ENCODE assay signal across 8 mouse cellular contexts in the genomic region with DNA sequence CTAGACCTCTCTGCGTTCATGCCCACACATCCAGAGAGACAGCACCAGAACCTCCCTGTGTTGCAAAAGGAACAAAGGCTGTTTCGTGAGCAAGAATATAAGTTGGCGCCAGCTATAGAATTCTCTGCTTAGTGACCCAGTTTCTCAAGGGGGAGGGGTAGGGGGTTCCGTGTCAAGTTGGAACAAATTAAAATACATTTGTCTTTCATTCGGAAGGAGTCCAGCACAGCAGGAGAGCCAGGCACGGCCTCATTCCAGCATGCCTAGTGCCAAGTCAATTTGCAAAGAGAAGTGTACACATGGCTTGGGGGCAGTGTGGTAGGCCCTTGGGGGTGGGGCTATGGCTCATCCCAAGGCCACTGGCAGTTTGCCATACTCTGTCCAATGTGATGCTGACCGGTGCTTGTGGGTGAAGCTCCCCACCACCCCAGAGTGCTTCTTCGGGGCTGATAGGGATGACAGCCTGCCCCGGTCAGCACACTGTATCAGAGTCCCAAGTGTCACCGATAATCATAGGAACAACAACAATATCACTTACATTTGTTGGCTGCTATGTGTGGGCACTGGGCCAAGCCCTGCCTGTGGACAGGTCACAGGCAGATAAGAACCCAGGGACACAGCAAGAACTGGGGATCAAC. TPM values are rescaled to one million over a fixed set of nuclear protein-coding genes. Genes with fewer than 3 reads are reported as not detected.
A peak's percentile ranks its signal among the peaks of the same experiment; 100 is the strongest.
DNase-seq lines count a peak whose midpoint lies in the region; ATAC-seq lines count a peak whose summit lies in the region.

No protein-coding gene starts in this region.

- H3K27me3 ChIP-seq in midbrain, embryonic 14.5 days (ENCODE audit: control insufficient read depth, insufficient read depth, low read length): no peaks in the 10 kb centered on the region
- no peaks in the 10 kb centered on the region for H3K27me3 ChIP-seq in midbrain, embryonic 15.5 days (replicated peaks)
- H3K27me3 ChIP-seq in heart, embryonic 14.5 days (ENCODE audit: control insufficient read depth, insufficient read depth, low read length): peaks cover 14% of the 10 kb centered on the region; the same call in 1 of the 2 replicates

- DNase-seq in midbrain, embryonic 14.5 days: peak; percentile 61
- DNase-seq in cerebellum, adult 9-10 months: peak; percentile 100
- DNase-seq in left cerebral cortex, postnatal 10 days (ENCODE audit: extremely low spot score in 1 of 2, low spot score in 2 of 2): peak; percentile 55 to 74
- DNase-seq in right cerebral cortex, postnatal 10 days (ENCODE audit: low spot score in 2 of 2): peak; percentile 76 to 81
- DNase-seq in thymus, postnatal 4 days: no peak
- no peak for DNase-seq in kidney, adult 8-10 months

- 38% methylated on average over 10 of the region's 10 CpGs for WGBS in midbrain, embryonic 14.5 days
- 43% methylated on average over 10 of the region's 10 CpGs for WGBS in midbrain, embryonic 15.5 days
- WGBS in heart, embryonic 14.5 days: 32% methylated on average over 10 of the region's 10 CpGs

- H3K27ac ChIP-seq in midbrain, embryonic 14.5 days (replicated peaks; ENCODE audit: low read depth, low read length): peak overlapping the region; percentile 57; the same call in 1 of the 2 replicates
- no peak overlapping the region for H3K27ac ChIP-seq in midbrain, embryonic 15.5 days
- peak overlapping the region; percentile 1 to 35; a peak in 2 of 4 replicates for H3K27ac ChIP-seq in heart, embryonic 14.5 days (replicated peaks in 1 of 2; ENCODE audit: control insufficient read depth in 1 of 2, insufficient read depth in 1 of 2, low read depth in 2 of 2, low read length in 2 of 2)

- no peak for ATAC-seq in midbrain, embryonic 14.5 days (ENCODE audit: low FRiP score, low TSS enrichment)
- ATAC-seq in midbrain, embryonic 15.5 days (replicated peaks): no peak
- ATAC-seq in heart, embryonic 14.5 days (ENCODE audit: insufficient number of reproducible peaks, insufficient read depth, low FRiP score, low read depth): peak; percentile 73

- no peak overlapping the region for H3K4me2 ChIP-seq in midbrain, embryonic 14.5 days (ENCODE audit: low read length)
- H3K4me2 ChIP-seq in midbrain, embryonic 15.5 days: no peak overlapping the region
- H3K4me2 ChIP-seq in heart, embryonic 14.5 days (ENCODE audit: low read length): peak overlapping the region; percentile 30

- intact Hi-C loops in left cerebral cortex, postnatal 10 days (cut with DNase I): loop anchor here (5.0 kb wide), 2 partner anchors 38 to 863 kb away; no protein-coding TSS in a partner anchor

- no peaks in the 10 kb centered on the region for H3K36me3 ChIP-seq in midbrain, embryonic 14.5 days (ENCODE audit: control insufficient read depth, insufficient read depth, low read length)
- no peaks in the 10 kb centered on the region for H3K36me3 ChIP-seq in midbrain, embryonic 15.5 days (replicated peaks)
- H3K36me3 ChIP-seq in heart, embryonic 14.5 days (ENCODE audit: control insufficient read depth, insufficient read depth, low read length): no peaks in the 10 kb centered on the region

- no peaks in the 10 kb centered on the region for H3K9me3 ChIP-seq in midbrain, embryonic 14.5 days (ENCODE audit: control insufficient read depth, low read length)
- no peaks in the 10 kb centered on the region for H3K9me3 ChIP-seq in midbrain, embryonic 15.5 days
- no peaks in the 10 kb centered on the region for H3K9me3 ChIP-seq in heart, embryonic 14.5 days (ENCODE audit: control insufficient read depth, low read length)

- H3K4me3 ChIP-seq in midbrain, embryonic 14.5 days (replicated peaks; ENCODE audit: low read depth, low read length): no peak overlapping the region
- no peak overlapping the region for H3K4me3 ChIP-seq in midbrain, embryonic 15.5 days
- H3K4me3 ChIP-seq in heart, embryonic 14.5 days (ENCODE audit: control insufficient read depth in 1 of 2, insufficient read depth in 1 of 2, low read depth in 1 of 2, low read length in 2 of 2): no peak overlapping the region

- no peak overlapping the region for H3K9ac ChIP-seq in midbrain, embryonic 14.5 days (replicated peaks; ENCODE audit: low read length)
- no peak overlapping the region for H3K9ac ChIP-seq in midbrain, embryonic 15.5 days
- no peak overlapping the region for H3K9ac ChIP-seq in heart, embryonic 14.5 days (ENCODE audit: low read length)

- peaks cover 8% of the 10 kb centered on the region; the same call in 1 of the 2 replicates for H3K4me1 ChIP-seq in midbrain, embryonic 14.5 days (ENCODE audit: control insufficient read depth, insufficient read depth, low read length)
- peaks cover 19% of the 10 kb centered on the region for H3K4me1 ChIP-seq in midbrain, embryonic 15.5 days
- peaks cover 16 to 23% of the 10 kb centered on the region in 2 experiments for H3K4me1 ChIP-seq in heart, embryonic 14.5 days (ENCODE audit: control insufficient read depth in 2 of 2, insufficient read depth in 2 of 2, low read length in 2 of 2)

RNA-seq across cellular contexts. Expression of a gene that starts 31.1 kb away (rescaled TPM):
- polyA plus RNA-seq in midbrain, embryonic 14.5 days (2014; fragmentation: Nextera tagmentation; extraction: Ambion mirVana): 12.5 and 15.5 TPM in 2 replicates
- polyA plus RNA-seq in midbrain, embryonic 15.5 days (2015; fragmentation: Nextera tagmentation; extraction: Ambion mirVana): 20.2 and 20.3 TPM in 2 replicates
- 2.8 and 3.6 TPM in 2 replicates for polyA plus RNA-seq in heart, embryonic 14.5 days (2014; fragmentation: Nextera tagmentation; extraction: Ambion mirVana)
- total RNA-seq in left cerebral cortex, postnatal 10 days (2021): 10 to 100 TPM; 26.9 to 27.3 TPM

RNA-seq across cellular contexts. Expression of a gene that starts 50.6 kb away (rescaled TPM):
- polyA plus RNA-seq in midbrain, embryonic 14.5 days (2014; fragmentation: Nextera tagmentation; extraction: Ambion mirVana): 1.4 and 2.6 TPM in 2 replicates
- polyA plus RNA-seq in midbrain, embryonic 15.5 days (2015; fragmentation: Nextera tagmentation; extraction: Ambion mirVana): 2.4 and 2.9 TPM in 2 replicates
- polyA plus RNA-seq in heart, embryonic 14.5 days (2014; fragmentation: Nextera tagmentation; extraction: Ambion mirVana): 0.43 TPM in 1 of 2 replicates, not detected in the other
- total RNA-seq in left cerebral cortex, postnatal 10 days (2021): 1 to 10 TPM; 3.2 to 3.5 TPM

RNA-seq across cellular contexts. Expression of a gene that starts 52.4 kb away (rescaled TPM):
- polyA plus RNA-seq in midbrain, embryonic 14.5 days (2014; fragmentation: Nextera tagmentation; extraction: Ambion mirVana): 47.0 and 51.2 TPM in 2 replicates
- 49.7 and 51.4 TPM in 2 replicates for polyA plus RNA-seq in midbrain, embryonic 15.5 days (2015; fragmentation: Nextera tagmentation; extraction: Ambion mirVana)
- 47.9 and 50.9 TPM in 2 replicates for polyA plus RNA-seq in heart, embryonic 14.5 days (2014; fragmentation: Nextera tagmentation; extraction: Ambion mirVana)
- 10 to 100 TPM; 38.8 to 38.9 TPM for total RNA-seq in left cerebral cortex, postnatal 10 days (2021)

Comparison
In these comparisons a context has a peak if more than half of its experiments do, and no peak if none do; other contexts are left out.
1. DNase-seq: peak in midbrain, embryonic 14.5 days (single experiment), cerebellum, adult 9-10 months (single experiment), left cerebral cortex, postnatal 10 days (2 of 2) and right cerebral cortex, postnatal 10 days (2 of 2); none in thymus, postnatal 4 days (single experiment) and kidney, adult 8-10 months (0 of 2).